Mouse (Mus musculus) ES-Bruce4 (cell line): ENCODE measurements around the gene Cyp2c23. TPM values are rescaled to one million over a fixed set of nuclear protein-coding genes. Genes with fewer than 3 reads are reported as not detected.

ENCODE experiments used
- H3K27ac ChIP-seq: 2 replicates; pipeline ENCODE4 v1.5.1; 2012; ENCODE audit warnings: low read length, inconsistent platforms; ENCODE audit not compliant: insufficient read depth
- H3K27me3 ChIP-seq: 2 replicates; pipeline ENCODE4 v1.6.1; 2012; ENCODE audit warnings: mild to moderate bottlenecking, low read length, inconsistent platforms; ENCODE audit not compliant: control insufficient read depth, poor library complexity, insufficient read depth, severe bottlenecking
- H3K36me3 ChIP-seq: 2 replicates; pipeline ENCODE4 v1.6.1; 2012; ENCODE audit warnings: inconsistent platforms, mild to moderate bottlenecking, low read length, moderate library complexity; ENCODE audit not compliant: control insufficient read depth, poor library complexity, insufficient read depth, severe bottlenecking
- H3K4me1 ChIP-seq: one replicate; pipeline ENCODE4 v1.8.1; 2011; ENCODE audit warnings: low read length; ENCODE audit not compliant: control insufficient read depth, insufficient read depth
- H3K4me3 ChIP-seq: 2 replicates; pipeline ENCODE4 v1.5.1; 2011; ENCODE audit warnings: low read depth, mild to moderate bottlenecking, low read length
- H3K9ac ChIP-seq: 2 replicates; pipeline ENCODE4 v1.6.1; 2012; ENCODE audit warnings: low read depth, mild to moderate bottlenecking, inconsistent platforms; ENCODE audit not compliant: poor library complexity, severe bottlenecking
- H3K9me3 ChIP-seq: replicated peaks from 2 replicates; pipeline ENCODE4 v1.6.1; 2012; ENCODE audit warnings: mild to moderate bottlenecking, low read length, inconsistent platforms; ENCODE audit not compliant: control insufficient read depth, poor library complexity, insufficient read depth, severe bottlenecking
- CTCF ChIP-seq: IDR thresholded peaks from one replicate; pipeline ENCODE4 v1.8.1; 2011; ENCODE audit warnings: low read depth, low read length
- EP300 ChIP-seq: IDR thresholded peaks from 2 replicates; pipeline ENCODE4 v1.6.1; 2011; ENCODE audit warnings: low read depth, low read length; ENCODE audit not compliant: insufficient read depth
- POLR2A ChIP-seq: IDR thresholded peaks from one replicate; pipeline ENCODE4 v1.8.1; 2011; ENCODE audit warnings: low read length; ENCODE audit not compliant: insufficient read depth
- polyA plus RNA-seq: library from polyadenylated mRNA; stranded (reverse); fragments of >200 nt; gene quantifications from 2 replicates; pipeline ENCODE4 v1.2.4, GENCODE M21; 2011; ENCODE audit warnings: low read depth; ENCODE audit not compliant: missing spikeins, insufficient read depth, insufficient read length

Cyp2c23 gene
- polyA plus RNA-seq, 1 experiment = 0.31 TPM

- no peak overlapping the region for H3K27ac ChIP-seq
- TF ChIP-seq EP300 (no peak), POLR2A (no peak), CTCF (no peak)
These were observed 54.8 kb downstream of the Cyp2c23 start for GRCm38 (mm10) chr19:43974221-43974620.

DNA sequence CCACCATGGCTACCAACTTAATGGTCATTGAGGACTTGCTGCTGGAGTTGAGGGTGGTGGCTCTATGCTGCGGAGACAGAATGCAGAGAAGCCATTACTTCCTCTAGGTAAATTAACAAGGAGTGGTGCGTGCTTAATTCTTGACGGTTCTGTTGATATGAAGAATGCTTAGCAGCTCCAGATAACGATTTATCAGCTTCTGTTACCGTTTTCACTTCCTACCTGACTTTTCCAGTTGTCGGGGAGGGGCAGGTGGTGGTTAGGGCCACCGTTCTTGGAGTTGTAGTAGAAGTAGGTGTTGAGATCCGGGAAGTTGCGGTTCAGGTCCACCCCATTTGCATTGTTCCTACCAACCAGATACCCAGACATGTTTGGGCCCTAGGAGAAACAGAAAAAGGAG lies 55.3 kb downstream of the Cyp2c23 start:
- Histone ChIP-seq H3K4me3 (no peak overlapping the region), H3K9me3 (no peaks in the 10 kb centered on the region), H3K27ac (no peak overlapping the region), H3K27me3 (no peaks in the 10 kb centered on the region), H3K36me3 (no peaks in the 10 kb centered on the region), H3K9ac (no peak overlapping the region), H3K4me1 (no peaks in the 10 kb centered on the region)
- TF ChIP-seq EP300 = no peak
- no peak for TF ChIP-seq POLR2A
- no peak for TF ChIP-seq CTCF

More at GRCm38 (mm10) chr19:43974221-43974620, 54.8 kb downstream of the Cyp2c23 start:
- no peaks in the 10 kb centered on the region for H3K9me3 ChIP-seq
- H3K27me3 ChIP-seq = no peaks in the 10 kb centered on the region
- no peak overlapping the region for H3K9ac ChIP-seq
- no peaks in the 10 kb centered on the region for H3K4me1 ChIP-seq
- no peaks in the 10 kb centered on the region for H3K36me3 ChIP-seq
- H3K4me3 ChIP-seq = no peak overlapping the region

GRCm38 (mm10) chr19:43972129-43972528 lies 56.9 kb downstream of the Cyp2c23 start:
- Histone ChIP-seq H3K4me3 (no peak overlapping the region), H3K36me3 (no peaks in the 10 kb centered on the region), H3K4me1 (no peaks in the 10 kb centered on the region), H3K27ac (no peak overlapping the region), H3K27me3 (no peaks in the 10 kb centered on the region), H3K9me3 (no peaks in the 10 kb centered on the region), H3K9ac (no peak overlapping the region)
- TF ChIP-seq EP300 (no peak), POLR2A (no peak), CTCF (no peak)

GRCm38 (mm10) chr19:43968436-43969026 lies 60.5 kb downstream of the Cyp2c23 start:
- no peak for TF ChIP-seq CTCF
- no peak for TF ChIP-seq POLR2A
- TF ChIP-seq EP300 = no peak
- no peaks in the 10 kb centered on the region for H3K9me3 ChIP-seq
- no peak overlapping the region for H3K4me3 ChIP-seq
- no peaks in the 10 kb centered on the region; the same call in 1 of the 2 replicates for H3K27me3 ChIP-seq
- H3K4me1 ChIP-seq = no peaks in the 10 kb centered on the region
- no peaks in the 10 kb centered on the region for H3K36me3 ChIP-seq
- no peak overlapping the region for H3K9ac ChIP-seq
- H3K27ac ChIP-seq = no peak overlapping the region

DNA sequence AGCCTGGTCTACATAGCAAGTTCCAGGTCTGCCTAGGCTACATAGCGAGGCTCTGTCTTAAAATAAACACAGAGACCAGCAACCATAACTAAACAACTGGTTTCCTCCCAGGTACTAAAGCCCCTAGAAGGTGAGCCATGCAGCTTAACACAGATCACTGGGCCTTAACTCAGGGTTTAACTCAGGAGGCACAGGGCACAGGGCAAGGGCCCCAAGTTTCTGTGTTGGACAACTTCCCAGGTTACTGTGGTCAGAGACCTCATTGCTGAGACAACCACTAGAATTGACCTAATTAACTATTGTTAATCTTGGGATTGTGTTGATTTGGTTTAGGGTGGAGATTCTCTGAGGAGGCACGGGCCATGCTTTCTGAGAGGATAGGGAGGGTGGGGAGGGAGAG lies 62.5 kb downstream of the Cyp2c23 start:
- H3K27ac ChIP-seq = no peak overlapping the region
- H3K9me3 ChIP-seq = no peaks in the 10 kb centered on the region
- no peaks in the 10 kb centered on the region; the same call in 1 of the 2 replicates for H3K27me3 ChIP-seq
- no peaks in the 10 kb centered on the region for H3K4me1 ChIP-seq
- no peak for TF ChIP-seq POLR2A
- no peak for TF ChIP-seq CTCF
- no peak for TF ChIP-seq EP300
- no peak overlapping the region for H3K9ac ChIP-seq
- H3K4me3 ChIP-seq = no peak overlapping the region
- no peaks in the 10 kb centered on the region for H3K36me3 ChIP-seq

DNA sequence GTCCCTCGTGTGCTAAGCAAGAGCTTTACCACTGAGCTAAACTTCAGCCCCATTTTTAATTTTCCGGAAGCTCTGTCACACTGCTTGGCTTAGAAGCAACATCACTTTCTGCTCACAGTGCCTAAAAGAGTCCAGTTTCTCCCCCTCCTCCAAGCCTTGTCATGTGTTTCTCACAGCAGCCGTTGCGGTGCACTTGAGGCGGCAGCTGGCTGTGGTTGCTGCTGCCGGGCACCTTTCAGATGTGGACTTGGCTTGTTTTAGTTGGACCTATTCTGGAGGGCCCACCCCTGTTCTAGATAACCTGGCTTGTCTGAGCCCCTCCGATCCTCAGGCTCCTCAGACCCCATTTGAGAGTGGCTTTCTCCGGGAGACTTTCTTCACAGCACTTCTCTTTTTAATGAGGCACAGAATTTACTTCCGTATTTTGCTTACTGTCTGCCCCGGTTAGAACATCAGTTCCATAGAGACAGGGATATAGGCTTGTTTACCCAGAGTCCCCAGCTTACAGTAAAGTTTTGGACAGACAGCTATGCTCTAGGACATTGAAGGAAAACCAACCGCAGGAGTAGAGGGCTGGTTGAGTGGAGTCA lies 63.4 kb downstream of the Cyp2c23 start:
- no peak for TF ChIP-seq POLR2A
- TF ChIP-seq EP300 = no peak
- TF ChIP-seq CTCF = no peak
- no peak overlapping the region for H3K27ac ChIP-seq
- no peaks in the 10 kb centered on the region for H3K4me1 ChIP-seq
- no peaks in the 10 kb centered on the region for H3K9me3 ChIP-seq
- no peaks in the 10 kb centered on the region for H3K36me3 ChIP-seq
- H3K9ac ChIP-seq = no peak overlapping the region
- H3K4me3 ChIP-seq = no peak overlapping the region
- no peaks in the 10 kb centered on the region; the same call in 1 of the 2 replicates for H3K27me3 ChIP-seq
